Mouse (Mus musculus): ENCODE measurements at regions not wholly inside any gene's neighbourhood (a gene's known extent, or its start where the extent isn't known, plus 50 kb on each side); places are given as distances from the start of the nearest gene placed in this dataset. TPM values are rescaled to one million over a fixed set of nuclear protein-coding genes. Genes with fewer than 3 reads are reported as not detected.

DNA sequence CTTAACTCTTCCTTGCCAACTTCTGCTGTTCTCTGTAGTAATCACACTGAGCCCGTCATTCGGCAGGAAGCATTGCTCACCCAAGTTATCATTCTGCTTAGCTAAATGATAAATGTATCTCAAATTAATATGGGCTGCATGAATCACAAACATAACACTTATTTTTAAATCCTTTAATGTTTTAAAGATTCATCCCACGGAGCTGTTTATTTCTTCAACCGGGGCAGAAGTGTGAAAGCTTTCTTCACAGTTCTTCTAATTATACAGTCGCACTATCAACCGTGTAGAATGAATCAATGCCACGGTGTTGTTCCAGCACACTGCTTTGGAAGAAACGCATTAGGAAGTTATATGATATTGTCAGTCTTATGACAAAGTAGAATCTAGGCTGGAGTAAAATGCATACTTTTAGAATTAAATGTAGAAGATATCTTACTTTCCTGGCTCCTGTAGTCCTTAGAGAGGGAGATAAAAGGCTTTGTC, 121.3 kb upstream of the Syt1 start:
- Histone ChIP-seq H3K9ac (no peak overlapping the region), H3K9me3 (no peaks in the 10 kb centered on the region), H3K4me1 (no peaks in the 10 kb centered on the region), H3K27ac (no peak overlapping the region), H3K4me2 (no peak overlapping the region), H3K4me3 (replicated peaks) (no peak overlapping the region), H3K36me3 (replicated peaks) (no peaks in the 10 kb centered on the region), H3K27me3 (no peaks in the 10 kb centered on the region)
- no peak for ATAC-seq (ENCODE audit: low FRiP score)
- WGBS: 82% methylated on average over 8 of the region's 8 CpGs

DNA sequence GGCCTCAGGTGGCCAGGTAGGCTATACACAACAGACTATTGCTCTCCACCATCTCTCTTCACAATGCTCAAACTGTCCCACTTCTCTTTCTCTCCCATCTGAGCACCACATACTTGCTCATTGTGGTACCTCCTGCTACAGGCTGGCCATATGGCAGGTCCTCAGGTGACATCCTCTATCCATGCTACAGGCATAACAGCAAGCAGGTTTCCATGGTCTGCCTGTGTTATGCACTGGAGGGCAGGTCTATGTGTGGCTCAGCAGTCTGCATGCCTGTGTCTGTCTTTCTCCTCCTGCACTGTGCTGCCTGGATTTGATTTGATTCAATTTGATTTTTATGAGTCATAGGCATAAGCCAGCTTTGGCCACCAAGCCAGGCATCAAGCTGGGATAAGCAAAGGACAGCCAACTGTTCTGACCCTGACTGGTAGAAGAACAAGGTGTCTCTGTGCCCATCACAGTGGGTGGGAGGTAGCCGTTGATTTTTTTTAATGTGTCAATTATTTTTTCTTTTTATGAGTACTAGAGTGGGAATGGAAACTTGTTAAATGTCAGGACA, 118.8 kb upstream of the Syt1 start:
- H3K27me3 ChIP-seq: no peaks in the 10 kb centered on the region
- no peak overlapping the region for H3K9ac ChIP-seq
- ATAC-seq (ENCODE audit: low FRiP score): no peak
- no peak overlapping the region for H3K4me3 ChIP-seq (replicated peaks)
- 94% methylated on average over 1 of the region's 1 CpGs for WGBS
- no peaks in the 10 kb centered on the region for H3K9me3 ChIP-seq
- no peaks in the 10 kb centered on the region for H3K4me1 ChIP-seq
- no peak overlapping the region for H3K4me2 ChIP-seq
- no peaks in the 10 kb centered on the region for H3K36me3 ChIP-seq (replicated peaks)
- H3K27ac ChIP-seq: no peak overlapping the region

DNA sequence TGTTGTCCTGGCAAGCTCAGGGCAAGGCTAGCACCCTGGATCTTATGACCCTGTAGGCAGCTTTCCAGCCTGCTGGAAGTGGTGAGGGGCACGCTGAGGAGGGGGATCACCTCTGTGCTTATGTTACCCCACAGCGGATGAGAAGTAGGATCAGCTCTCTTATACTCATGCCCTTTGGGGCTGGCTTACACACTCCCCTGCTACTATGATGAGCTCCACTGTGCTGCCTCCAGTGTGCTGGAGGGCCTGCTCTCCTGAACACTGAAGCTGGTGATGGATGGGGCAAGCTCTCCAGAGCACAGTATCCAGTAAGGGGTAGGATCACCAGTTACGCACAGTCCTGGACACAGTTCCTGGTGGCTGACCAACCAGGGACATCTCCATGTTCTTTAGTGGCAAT, 118.3 kb upstream of the Syt1 start:
- no peak overlapping the region for H3K27ac ChIP-seq
- H3K36me3 ChIP-seq (replicated peaks): no peaks in the 10 kb centered on the region
- ATAC-seq (ENCODE audit: low FRiP score): no peak
- no peaks in the 10 kb centered on the region for H3K4me1 ChIP-seq
- H3K9me3 ChIP-seq: no peaks in the 10 kb centered on the region
- no peak overlapping the region for H3K9ac ChIP-seq
- H3K27me3 ChIP-seq: no peaks in the 10 kb centered on the region
- no peak overlapping the region for H3K4me3 ChIP-seq (replicated peaks)
- 93% methylated on average over 3 of the region's 3 CpGs for WGBS
- H3K4me2 ChIP-seq: no peak overlapping the region

DNA sequence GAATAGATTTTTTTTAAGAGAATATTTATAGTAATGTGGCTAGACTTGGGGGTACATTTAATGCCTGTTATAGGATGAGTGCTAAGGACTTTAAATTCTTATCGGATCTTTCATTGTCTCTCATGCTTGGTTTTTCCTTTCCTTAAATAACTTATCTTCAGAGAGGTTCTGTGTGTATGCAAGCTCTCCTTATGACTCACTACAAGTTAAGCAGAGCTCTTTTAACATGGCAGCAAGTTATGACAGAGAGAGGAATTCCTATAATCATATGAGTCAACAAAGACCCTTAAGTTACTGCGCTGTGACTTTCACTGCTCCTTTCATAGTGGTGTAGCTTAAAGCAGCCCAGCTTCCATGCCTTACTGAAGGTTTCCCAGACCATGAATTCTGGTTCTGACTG, 115.9 kb upstream of the Syt1 start:
- H3K4me1 ChIP-seq: no peaks in the 10 kb centered on the region
- WGBS: 88% methylated on average over 2 of the region's 2 CpGs
- no peak overlapping the region for H3K9ac ChIP-seq
- no peaks in the 10 kb centered on the region for H3K9me3 ChIP-seq
- no peak for ATAC-seq (ENCODE audit: low FRiP score)
- H3K4me2 ChIP-seq: no peak overlapping the region
- no peaks in the 10 kb centered on the region for H3K27me3 ChIP-seq
- no peak overlapping the region for H3K27ac ChIP-seq
- H3K36me3 ChIP-seq (replicated peaks): no peaks in the 10 kb centered on the region
- H3K4me3 ChIP-seq (replicated peaks): no peak overlapping the region

DNA sequence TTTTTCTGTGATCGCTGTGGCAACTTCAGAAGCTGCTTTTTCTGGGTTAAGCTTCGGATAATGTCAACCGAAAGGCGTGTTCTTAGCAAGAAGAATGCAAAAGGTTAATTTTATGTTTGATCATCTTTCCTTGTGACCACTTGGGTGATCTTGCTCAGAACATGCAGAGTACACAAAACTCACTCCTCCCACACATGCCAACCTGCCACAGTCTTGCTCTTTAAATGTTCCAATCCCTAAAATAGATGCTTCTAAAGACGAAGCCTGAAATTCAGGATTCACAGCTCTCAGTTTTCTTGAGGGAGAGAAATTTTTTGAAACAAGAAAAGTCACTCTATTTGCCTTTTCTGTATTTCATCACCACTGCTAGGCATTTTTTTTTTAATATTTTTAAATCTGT, 106.4 kb upstream of the Syt1 start:
- WGBS: 94% methylated on average over 5 of the region's 5 CpGs
- H3K27ac ChIP-seq: no peak overlapping the region
- H3K9ac ChIP-seq: no peak overlapping the region
- H3K4me1 ChIP-seq: no peaks in the 10 kb centered on the region
- H3K27me3 ChIP-seq: no peaks in the 10 kb centered on the region
- H3K4me3 ChIP-seq (replicated peaks): no peak overlapping the region
- H3K9me3 ChIP-seq: no peaks in the 10 kb centered on the region
- no peak for ATAC-seq (ENCODE audit: low FRiP score)
- H3K36me3 ChIP-seq (replicated peaks): no peaks in the 10 kb centered on the region
- no peak overlapping the region for H3K4me2 ChIP-seq

DNA sequence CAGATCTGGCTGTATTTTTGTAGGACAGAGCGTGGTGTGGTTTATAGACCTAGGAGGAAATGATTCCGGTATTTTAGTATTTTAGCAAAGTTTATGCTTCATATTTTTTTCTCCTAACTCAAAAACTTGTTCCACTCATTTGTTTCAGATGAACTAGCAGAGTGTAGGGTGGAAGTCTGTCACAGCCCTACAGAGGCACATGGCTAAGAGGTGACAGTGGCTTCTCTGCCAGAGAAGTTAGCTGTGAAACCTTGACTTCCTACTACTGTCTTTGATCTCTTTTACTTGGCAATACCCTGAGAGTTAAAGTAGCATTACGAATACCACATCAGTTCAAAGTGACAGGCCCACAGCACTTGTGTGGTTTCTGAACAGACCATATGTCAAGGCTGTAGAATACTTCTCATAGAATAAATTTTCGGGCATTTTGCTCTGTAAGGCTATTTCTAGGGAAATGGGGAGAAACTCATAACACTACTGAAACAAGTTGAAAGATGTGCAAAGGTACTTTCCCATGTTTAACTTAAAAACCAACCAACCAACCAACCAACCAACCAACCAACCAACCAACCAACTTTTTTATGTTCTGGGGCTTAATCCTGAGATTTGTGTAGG, 104.3 kb upstream of the Syt1 start:
- Histone ChIP-seq H3K4me3 (replicated peaks) (no peak overlapping the region), H3K4me1 (no peaks in the 10 kb centered on the region), H3K36me3 (replicated peaks) (no peaks in the 10 kb centered on the region), H3K27me3 (no peaks in the 10 kb centered on the region), H3K9ac (no peak overlapping the region), H3K9me3 (no peaks in the 10 kb centered on the region), H3K27ac (no peak overlapping the region), H3K4me2 (no peak overlapping the region)
- WGBS: 86% methylated on average over 4 of the region's 4 CpGs
- ATAC-seq (ENCODE audit: low FRiP score): no peak

DNA sequence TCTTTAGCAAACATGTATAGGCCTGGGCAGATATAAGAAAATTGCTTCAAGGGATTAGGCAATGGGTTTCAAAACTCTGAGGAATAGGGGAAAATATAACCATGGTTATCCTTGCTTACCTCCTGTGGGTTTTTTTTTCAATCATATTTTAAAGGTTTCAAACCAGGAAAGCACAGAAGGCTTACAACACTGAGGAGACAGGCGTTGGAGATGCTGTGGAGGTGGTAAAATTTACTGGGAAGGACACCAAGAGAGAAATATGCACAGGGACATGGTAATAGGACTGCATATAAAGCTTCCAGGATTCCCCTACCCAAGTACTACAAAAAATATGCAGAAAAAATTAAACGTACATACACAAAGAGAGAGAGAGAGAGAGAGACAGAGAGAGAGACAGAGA, 95.0 kb upstream of the Syt1 start:
- no peak for ATAC-seq (ENCODE audit: low FRiP score)
- Histone ChIP-seq H3K9ac (no peak overlapping the region), H3K27ac (no peak overlapping the region), H3K27me3 (no peaks in the 10 kb centered on the region), H3K4me3 (replicated peaks) (no peak overlapping the region), H3K9me3 (no peaks in the 10 kb centered on the region), H3K36me3 (replicated peaks) (no peaks in the 10 kb centered on the region), H3K4me1 (no peaks in the 10 kb centered on the region), H3K4me2 (no peak overlapping the region)
- 92% methylated on average over 2 of the region's 2 CpGs for WGBS

DNA sequence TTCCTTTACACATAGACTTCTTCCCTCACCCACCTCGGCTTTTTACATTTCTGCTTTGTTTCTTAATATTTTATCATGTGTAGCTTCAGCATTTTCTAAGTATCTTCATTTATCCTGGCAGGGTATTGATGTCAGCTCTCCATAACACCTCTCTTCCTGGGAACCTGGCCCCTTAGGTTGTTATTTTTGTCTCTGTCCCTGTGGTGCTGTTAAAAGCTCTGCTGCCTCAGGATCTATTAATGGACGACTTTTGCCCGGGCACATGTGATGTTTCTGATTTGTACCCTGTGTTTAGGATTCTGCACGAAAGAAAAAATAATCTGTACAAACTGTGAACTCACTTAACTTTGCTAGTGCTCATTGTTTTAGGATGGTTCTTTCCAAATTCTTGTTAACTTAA, 81.4 kb upstream of the Syt1 start:
- ATAC-seq (ENCODE audit: low FRiP score): no peak
- H3K4me1 ChIP-seq: no peaks in the 10 kb centered on the region
- no peaks in the 10 kb centered on the region for H3K36me3 ChIP-seq (replicated peaks)
- 71% methylated on average over 4 of the region's 4 CpGs for WGBS
- no peak overlapping the region for H3K9ac ChIP-seq
- H3K4me2 ChIP-seq: no peak overlapping the region
- no peaks in the 10 kb centered on the region for H3K27me3 ChIP-seq
- H3K4me3 ChIP-seq (replicated peaks): no peak overlapping the region
- no peak overlapping the region for H3K27ac ChIP-seq
- no peaks in the 10 kb centered on the region for H3K9me3 ChIP-seq

DNA sequence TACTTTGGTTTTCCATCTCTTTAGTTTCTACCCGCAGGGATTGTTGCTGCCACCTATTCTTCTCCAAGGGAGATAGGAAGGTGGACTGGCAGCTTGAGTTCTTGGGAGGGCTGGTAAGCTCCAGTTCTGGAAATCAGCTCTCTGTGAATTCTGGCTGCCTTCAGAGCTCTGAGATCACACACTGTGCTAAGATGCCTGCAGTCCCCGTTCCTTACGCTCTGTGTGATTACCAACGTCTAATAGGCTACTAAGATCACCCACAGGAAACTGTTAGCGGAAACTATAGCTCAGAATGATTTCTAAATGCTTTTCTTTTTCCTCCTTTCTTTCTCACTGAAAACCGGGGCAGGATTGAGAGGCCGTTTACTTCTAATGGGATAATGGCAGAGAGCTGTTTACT, 69.0 kb upstream of the Syt1 start:
- H3K4me1 ChIP-seq: peaks cover 11% of the 10 kb centered on the region
- peak; percentile 63; the same call in 1 of the 2 replicates for ATAC-seq (ENCODE audit: low FRiP score)
- H3K27me3 ChIP-seq: no peaks in the 10 kb centered on the region
- H3K9me3 ChIP-seq: no peaks in the 10 kb centered on the region
- no peaks in the 10 kb centered on the region for H3K36me3 ChIP-seq (replicated peaks)
- no peak overlapping the region for H3K9ac ChIP-seq
- peak overlapping the region; percentile 13 for H3K4me2 ChIP-seq
- 6% methylated on average over 7 of the region's 7 CpGs for whole genome bisulfite sequencing
- no peak overlapping the region for H3K27ac ChIP-seq
- no peak overlapping the region for H3K4me3 ChIP-seq (replicated peaks)

DNA sequence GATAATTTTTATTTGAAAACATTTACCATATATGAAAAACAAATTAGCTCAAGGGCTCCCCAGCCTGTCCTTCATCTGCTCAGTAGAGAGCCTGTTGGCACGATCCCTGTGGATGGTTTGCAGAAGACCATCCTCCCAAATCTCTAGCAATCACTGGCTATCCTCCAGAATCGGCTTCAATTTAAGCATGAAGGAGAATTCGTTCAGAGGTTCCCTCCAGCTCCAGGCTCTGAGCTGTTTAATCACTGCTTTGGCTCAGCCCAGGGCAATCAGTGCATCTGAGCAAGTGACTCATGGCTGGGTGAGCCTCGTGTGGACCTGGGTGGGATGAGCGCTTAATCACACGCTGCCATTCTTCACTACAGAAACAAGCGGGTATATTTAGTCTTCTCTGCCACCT, 63.4 kb upstream of the Syt1 start:
- no peak for ATAC-seq (ENCODE audit: low FRiP score)
- Histone ChIP-seq H3K27me3 (no peaks in the 10 kb centered on the region), H3K9ac (no peak overlapping the region), H3K9me3 (no peaks in the 10 kb centered on the region), H3K36me3 (replicated peaks) (no peaks in the 10 kb centered on the region), H3K4me1 (no peaks in the 10 kb centered on the region), H3K27ac (no peak overlapping the region), H3K4me2 (no peak overlapping the region), H3K4me3 (replicated peaks) (no peak overlapping the region)
- 82% methylated on average over 7 of the region's 7 CpGs for WGBS

Small RNAs in the stretch of these regions (microRNA-seq; reads per million reads assigned to microRNA genes)
- not detected for gene Gm44495
